Mouse (Mus musculus): ENCODE data around the gene Atpaf1.

Gene Atpaf1

DNA sequence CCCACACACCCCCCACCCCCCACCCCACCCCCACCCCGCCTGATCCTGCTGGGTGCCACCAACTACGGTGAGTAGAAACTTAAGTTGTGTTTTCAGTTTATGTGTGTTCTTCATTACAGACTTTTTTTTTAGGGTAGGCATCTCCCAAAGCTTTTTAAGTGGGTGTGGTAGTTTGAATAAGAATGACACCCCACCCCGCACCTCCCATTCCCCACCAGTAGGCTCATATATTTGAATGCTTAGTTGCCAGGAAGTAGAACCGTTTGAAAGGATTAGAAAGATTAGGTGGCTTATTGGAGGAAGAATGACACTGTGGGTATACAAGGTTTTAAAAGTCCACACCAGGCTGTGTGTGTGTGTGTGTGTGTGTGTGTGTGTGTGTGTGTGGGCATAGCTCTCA lies 27.7 kb downstream of the Atpaf1 start:
- no peak for DNase-seq

DNA sequence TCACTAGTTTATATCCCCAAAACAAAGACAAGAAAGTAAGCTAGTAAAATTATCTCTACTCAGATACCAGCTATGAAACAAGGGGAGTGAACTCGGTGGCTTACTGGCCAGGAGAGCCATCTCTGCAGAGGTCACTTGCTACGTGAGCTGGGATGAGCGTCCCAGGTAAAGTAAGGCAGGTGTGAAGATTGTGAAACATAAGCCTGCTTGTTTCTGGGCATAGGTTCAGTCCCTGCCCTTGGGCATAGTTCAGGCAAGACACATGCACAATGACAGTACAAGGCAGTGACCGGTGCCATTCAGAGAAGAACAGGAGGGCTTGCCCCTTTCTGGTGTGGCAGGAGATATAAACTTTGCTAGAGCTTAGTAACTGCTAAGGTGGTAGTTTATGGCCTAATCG lies 31.0 kb downstream of the Atpaf1 start:
- no peak for DNase-seq

DNA sequence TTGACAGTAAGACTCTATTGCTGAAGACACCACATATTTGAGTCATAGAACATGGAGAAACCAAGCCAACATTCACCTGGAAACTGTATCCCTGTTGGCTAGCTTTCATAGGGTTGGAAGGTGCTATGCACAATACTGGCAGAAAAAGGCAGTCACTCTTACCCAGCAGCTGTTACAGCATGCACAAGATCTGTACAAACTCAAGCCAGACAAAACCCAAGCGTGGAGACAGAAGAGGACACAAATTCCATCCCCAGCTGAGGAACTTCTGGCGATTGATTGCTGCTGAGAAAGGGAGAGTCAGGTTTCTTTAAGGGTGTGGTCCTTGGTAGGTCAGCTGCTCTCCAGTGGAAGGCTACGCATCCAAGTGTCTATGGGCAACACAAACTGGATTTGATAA lies 35.6 kb downstream of the Atpaf1 start:
- DNase-seq = no peak

DNA sequence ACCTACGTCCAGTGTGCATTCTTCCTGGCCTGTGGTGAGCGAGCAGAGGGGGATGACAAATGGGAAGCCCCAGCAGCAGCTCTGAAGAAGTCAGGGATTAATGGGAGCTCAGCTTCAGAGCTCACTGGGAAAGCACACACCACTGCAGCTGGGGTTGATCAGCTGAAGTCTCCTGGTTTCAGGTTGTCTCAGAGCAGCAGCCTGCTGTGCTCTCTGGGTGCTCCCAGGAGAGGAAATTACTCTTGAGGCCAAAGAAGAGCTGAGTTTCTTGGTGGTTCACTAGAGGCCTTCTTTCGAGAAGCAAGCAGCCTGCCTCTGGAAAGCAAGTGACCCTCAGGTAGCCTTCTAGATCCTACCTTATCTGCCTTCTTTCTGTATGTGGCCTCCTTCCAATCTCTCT lies 36.3 kb downstream of the Atpaf1 start:
- no peak for DNase-seq

DNA sequence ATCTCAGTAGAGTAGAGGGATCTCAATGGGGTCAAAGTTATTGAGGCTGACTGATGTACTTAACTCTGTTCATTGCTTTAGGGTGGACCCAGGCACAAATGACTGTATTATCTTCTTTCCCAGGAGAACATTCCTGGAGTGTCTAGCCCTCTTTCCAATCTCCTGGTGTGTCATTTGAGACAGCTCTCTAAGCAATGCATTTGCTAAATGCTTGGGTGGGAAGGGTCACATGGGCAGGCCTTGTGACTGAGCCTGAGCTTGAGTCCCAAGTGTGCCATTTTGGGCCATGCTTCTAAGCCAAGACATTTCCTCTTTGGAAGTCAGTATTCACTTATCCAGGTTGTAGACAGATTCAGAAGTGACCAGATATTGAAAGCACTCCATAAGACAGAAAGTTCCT lies 36.8 kb downstream of the Atpaf1 start:
- DNase-seq = no peak

DNA sequence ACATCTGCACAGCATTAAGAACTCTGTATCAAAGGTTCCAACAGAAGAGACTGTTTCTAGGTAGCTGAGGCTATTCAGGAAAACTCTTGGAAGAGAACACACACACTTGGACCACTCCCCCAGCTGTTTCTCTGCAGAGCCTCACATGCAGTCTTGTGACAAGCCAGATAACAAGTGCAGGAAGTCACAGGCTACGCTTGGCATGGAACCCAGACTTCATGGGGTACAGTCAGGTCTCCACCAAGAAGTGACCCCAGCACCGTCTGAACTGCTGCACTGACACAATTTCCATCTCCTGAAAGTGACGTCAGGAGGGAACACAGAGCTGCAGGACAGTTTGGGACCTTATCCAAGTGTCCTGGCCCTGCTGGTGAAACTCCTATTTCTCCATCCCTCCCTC lies 37.3 kb downstream of the Atpaf1 start:
- DNase-seq = peak; percentile 76

DNA sequence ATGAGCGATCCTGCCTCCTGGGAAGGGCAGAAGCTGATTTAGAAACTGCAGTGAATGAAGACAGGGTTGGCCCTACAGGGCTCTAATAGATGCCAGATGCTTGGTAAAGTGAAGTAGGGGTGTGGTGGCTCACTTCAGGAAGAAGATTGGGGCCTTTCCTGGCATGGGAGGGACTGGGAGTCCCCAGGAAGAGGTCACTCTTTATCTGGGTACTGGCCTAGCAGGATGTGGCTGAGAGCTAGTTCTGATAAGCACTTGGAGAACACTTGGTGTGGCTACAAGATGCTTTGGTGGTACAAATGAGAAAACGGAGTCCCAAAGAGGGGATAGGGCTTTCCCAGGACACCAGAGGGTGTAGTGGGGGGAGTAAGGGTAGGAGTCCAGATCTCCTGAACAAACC lies 39.6 kb downstream of the Atpaf1 start:
- DNase-seq = peak; percentile 61

DNA sequence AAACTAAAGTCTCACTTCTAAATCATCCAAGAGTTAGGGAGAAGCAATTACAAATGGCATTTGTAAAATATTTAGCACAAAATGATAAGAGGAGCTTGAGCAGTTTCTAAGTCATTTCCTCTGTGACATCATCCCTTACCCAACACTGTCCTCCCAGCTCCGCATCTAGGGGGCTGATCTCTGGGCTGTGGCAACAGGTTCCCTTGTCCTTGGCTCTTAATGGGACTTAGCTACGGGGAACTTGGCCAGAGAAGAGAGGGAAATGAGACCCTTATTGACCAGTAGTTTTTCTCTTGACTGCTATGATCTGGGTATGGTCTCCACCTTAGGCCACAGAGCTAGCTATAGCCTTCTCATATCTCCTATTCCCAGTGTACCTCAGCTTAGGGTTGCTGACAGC lies 40.7 kb downstream of the Atpaf1 start:
- no peak for DNase-seq

DNA sequence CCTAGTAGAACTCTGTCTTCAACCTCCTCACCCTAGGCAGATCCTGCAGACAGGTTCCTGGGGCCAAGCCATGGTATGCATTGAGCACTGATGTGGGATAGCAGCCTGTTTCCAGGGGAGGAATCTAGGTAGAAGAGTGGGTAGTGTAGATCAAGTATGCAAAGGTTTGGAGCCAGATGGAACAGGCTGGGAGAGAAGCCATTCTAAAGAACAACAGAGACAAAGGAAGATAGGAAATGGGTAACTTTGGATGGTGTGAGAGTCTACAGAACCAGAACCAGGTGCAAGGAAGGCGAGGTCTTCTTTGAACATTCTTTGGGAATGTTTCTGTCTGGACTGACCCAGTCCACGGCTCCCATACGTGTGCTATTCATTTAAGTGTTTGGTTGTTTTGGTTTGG lies 42.5 kb downstream of the Atpaf1 start:
- no peak for DNase-seq

DNA sequence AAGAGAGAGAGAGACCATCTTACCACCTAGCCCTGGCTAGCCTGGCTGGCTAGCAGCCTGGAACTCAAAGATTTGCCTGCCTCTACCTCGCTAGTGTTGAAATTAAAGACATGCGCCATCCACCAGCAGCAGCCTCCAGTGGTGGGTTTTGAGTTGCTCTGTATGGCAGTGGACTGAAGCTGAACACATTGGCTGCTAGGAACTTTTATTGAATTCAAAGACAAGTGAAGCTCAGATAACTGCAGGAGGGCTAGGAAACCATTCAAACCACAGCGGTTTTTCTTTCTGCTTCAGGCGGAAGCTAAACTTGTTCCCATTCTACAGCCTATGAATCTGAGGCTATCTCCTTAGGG lies 42.9 kb downstream of the Atpaf1 start:
- no peak for DNase-seq

DNA sequence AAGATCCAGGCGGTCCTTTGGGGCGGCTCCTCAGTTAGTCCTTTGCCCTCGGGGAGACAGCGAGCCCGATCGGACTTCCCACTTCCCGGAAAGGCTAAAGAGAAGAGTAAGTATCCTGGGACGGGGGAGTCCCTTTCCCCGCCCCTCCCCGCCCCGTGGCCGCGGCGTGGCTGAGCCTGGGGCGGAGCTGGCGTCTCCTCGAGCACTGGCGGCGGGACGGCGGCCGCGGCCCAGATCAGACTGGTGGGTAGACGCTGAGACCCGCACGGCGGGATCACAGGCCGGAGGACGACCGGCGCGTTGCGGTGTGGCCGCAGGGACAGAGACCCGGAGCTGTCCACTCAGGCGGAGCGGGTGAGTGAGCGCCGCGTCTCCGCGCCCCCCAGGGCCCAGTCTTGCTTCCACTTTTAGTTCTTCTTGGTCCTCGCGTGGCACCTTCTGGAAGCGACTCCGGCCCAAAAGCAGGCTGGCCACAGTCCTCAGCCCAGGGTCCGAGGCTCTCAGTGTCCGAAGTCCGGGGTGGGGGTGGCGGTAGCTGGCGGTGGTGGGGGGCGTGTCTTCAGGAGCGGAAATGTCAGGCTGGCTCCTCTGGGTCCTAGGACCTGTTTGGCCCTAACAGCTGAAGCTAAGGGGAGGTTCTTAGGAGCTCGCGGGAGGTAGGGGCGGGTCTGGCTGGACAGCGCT lies 43.4 kb downstream of the Atpaf1 start, which contains the start of gene Mob3c:
Mob3c (plus strand) TSS at position 205 of the 684 bp plus-strand sequence.
- DNase-seq = peak; percentile 92

DNA sequence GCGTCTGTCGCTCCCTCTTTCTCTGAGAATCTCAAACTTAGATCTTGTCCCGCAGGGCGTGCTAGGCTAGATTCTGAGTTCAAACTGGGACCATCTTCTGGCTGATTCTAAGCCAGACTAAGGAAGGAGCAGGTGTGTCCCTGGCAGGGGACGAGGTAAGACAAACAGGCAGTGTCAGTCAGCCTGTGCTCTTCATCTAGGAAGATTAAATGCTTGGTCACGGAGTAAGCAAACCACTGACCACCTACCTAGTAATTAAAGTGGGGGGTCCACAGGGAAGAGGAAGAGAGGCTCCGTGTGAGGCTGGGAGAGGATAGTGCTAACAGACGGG lies 43.9 kb downstream of the Atpaf1 start:
- DNase-seq = no peak

DNA sequence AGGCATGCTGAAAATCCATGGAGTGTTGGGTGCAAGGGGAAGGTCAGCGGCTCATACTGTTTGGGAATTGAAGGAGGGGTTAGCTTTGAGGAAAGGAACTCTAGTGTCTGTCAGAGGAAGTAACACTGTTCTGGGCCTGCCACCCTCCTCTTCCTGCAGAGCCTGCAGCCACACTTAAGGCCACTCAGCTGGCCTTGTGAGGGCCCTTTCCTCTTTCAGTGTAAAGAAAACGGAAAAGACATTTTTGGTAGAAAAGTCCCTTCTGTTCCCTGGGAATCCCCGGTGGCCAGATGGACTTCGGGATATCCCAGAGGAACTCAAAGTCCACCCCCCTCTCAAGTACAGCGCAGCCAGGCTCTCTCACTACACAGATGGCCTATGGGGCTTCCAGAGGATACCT lies 45.9 kb downstream of the Atpaf1 start:
- no peak for DNase-seq

DNA sequence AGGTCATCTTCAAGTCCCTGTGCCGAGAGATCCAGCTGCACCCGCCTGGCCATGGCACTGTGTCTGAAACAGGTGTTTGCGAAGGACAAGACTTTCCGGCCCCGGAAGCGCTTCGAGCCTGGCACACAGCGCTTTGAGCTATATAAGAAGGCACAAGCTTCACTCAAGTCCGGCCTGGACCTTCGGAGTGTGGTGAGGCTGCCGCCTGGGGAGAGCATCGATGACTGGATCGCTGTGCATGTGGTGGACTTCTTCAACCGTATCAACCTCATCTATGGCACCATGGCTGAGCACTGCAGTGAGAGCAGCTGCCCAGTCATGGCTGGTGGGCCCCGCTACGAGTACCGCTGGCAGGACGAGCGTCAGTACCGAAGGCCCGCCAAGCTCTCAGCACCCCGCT lies 46.6 kb downstream of the Atpaf1 start:
- DNase-seq = no peak

DNA sequence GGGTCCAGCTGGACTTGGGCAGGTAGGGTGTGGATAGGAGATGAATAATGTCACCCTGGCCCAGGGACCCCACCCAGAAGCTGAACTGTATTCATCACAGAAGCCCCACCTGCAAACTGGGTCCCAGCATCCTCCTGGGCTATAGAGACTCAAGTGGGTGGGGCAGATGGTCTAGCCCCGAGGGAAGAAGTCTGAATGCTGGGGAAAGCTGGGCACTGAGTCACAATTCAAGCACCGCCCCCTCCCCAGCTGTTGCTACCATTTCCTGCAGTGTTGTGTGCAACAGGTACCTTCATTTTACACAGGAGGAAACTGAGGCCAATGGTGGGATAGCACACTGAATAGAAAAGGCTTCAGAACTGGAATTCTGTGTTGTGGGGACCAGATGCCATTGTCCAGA lies 47.4 kb downstream of the Atpaf1 start:
- no peak for DNase-seq

DNA sequence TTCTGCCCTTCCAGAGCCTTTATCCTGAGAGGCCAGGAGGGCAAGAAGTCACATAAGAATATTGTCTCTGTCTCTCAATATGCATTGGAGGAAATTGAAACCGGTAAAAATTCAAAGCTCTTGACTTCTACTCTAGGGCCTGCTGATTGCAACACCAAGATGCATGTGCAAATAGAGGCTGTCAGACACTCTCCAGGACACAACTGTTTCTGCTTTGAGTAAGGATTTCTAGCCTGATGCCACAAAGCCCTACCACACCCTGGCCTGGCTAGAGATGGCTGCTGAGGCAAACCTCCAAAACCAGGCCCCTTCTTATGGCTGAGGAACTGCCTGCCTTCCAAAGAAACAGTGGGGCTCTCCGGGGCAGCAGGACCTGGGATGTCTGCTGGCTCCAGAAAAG lies 51.0 kb downstream of the Atpaf1 start:
- peak; percentile 63 for DNase-seq

DNA sequence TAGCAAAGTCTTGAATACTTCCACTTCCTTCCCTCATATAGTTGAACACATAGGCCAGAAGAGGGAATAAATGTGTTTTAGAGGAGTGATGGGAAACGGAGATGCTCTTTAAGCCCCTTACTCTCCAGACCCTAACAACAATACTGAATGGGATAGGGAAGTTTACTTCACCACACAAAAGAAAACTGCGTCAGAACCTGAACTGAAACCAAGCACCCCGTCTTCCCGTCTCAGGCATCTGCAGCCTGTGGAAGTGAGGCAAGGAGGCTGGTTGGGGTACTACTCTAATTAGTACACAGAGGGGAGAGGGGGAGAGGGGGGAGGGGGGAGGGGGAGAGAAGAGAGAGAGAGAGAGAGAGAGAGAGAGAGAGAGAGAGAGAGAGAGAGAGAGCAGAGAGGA lies 53.6 kb downstream of the Atpaf1 start:
- DNase-seq = no peak

DNA sequence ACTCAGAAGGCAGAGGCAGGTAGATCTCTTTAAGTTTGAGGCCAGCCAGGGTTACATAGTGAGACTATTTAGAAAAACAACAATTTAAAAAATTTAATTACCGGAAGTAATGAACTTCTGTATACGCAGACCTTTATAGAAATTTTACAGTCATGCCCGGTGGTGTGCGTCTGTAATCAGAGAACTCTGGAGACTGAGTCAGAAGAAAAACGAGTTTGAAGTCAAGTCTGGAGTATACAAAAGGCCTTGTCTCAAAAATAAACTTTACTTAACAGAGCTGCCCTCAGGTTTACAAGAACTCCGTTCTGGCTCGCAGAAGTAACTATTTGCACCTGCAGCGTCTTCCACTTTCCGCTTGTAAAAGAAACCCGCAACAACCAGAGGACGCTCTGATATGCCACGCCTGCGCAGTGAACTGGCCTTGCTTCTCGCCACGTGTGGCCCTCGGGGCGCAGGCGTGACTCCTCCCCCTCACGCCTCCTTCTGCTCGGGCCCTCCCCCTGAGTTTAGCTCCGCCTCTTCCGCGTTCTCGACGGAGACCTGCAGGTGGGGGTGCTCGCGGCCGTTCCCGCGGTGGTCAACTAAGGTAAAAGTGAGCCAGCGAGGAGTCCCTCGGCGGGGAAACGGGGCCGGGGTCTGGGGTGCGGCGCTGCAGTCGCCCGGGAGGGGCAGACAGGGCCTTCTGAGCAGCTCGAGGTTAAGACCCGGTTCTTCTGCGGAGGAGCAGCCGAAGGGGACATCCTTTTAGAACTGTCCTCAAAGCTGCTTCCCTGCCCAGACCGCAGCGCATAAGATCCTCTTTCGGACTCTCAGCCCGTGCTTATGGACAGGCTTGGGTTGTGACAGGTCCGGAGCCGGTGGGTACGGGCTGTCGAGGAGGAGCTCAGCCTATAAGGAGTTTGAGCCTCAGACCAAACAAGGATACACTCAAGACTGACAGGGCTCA lies 54.4 kb downstream of the Atpaf1 start, which contains the start of gene Mknk1:
Mknk1 (plus strand) TSS at position 503 of the 946 bp plus-strand sequence.
- DNase-seq = peak; percentile 96

DNA sequence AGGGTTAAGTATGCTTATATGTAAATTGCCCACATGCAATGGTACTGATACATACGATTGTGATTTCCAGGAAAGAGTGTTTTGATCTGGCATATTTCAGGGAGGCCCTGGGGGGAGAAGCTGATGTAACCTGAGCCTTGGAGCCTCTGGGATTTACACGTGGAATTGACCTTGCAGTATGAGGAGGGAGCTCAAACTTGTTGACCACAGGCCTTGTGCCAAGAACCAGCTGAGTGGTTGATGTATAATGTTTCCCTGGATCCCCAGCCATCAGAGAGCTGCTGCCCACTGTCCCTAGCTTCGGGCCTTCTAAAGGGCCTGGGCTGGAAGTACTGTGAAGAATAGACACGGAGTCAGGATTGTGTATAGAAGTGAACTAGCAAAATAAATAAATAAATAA lies 55.3 kb downstream of the Atpaf1 start:
- peak; percentile 43 for DNase-seq

DNA sequence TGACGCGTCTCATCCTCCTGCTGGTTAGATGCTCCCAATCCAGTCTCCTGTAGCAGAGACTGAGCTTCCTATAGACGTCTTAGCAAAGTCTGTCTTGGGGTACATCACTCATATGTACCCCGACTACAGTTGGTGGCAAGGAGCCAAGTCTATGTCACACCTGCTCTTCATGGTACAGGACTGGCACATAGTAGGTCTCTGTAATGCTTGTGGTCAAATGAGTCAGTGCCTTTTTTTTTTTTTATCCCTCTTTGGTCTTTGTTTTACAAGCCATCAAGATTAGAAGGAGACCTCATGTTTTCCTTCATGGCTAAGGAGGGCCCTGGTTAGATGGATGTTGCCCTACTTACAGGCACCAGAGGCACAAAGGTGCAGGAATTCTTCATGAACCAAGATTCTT lies 56.2 kb downstream of the Atpaf1 start:
- DNase-seq = no peak

DNA sequence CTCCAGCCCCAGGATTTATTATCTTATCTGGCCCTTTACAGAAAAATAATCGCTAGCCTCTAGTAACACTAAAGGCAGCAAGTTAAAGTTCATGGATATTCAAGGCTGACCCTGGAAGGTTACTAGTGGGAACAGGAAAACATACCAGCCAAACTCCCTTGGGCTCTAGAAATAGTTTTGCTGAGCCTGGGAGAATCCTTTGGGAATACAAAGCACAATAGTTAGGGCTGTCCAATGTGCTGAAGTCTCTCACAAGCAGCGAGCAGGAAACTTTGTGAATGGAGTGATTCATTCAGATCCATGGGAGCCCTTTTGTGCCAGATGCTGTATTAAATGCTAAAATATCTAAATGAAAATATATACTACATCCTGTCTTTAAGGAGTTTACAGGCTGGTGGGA lies 62.0 kb downstream of the Atpaf1 start:
- DNase-seq = no peak

DNA sequence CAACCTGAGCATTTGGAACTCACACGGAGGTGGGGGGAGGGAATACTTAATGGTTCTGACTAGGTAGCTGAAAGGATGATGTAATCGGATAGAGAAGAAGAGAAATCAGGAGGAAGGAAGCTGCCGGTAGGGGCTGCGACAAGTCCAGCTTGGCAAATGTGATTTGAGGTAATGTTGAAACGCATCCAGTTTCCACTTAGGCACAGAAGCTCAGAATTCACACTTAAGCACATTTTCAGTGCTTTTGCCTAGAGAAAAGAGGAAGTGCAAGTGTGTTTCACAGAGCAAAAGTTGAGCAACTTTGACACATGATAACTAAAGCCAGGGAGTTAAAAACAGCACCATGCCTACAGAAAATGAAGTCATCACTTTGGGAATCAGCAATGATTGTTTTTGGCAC lies 62.8 kb downstream of the Atpaf1 start:
- DNase-seq = peak; percentile 61

DNA sequence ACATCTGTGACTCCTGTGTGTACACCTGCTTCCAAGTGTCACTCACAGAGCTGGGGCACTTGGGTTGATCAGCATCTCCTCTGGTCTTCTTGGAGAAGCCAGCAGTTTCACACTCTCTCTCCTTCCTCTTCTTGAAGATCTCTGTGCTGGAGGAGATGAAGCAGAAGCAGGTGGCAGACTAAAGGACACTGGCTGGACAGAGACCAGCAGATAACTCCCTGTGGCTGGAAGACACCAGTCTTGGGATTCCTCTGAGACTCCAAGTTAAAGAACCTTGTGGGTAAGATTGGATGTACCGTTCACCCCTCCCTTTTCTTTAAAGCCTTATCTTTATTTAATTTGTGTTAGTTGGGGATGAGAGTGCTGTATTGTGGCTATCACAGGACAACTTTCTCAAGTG lies 63.5 kb downstream of the Atpaf1 start:
- DNase-seq = no peak

DNA sequence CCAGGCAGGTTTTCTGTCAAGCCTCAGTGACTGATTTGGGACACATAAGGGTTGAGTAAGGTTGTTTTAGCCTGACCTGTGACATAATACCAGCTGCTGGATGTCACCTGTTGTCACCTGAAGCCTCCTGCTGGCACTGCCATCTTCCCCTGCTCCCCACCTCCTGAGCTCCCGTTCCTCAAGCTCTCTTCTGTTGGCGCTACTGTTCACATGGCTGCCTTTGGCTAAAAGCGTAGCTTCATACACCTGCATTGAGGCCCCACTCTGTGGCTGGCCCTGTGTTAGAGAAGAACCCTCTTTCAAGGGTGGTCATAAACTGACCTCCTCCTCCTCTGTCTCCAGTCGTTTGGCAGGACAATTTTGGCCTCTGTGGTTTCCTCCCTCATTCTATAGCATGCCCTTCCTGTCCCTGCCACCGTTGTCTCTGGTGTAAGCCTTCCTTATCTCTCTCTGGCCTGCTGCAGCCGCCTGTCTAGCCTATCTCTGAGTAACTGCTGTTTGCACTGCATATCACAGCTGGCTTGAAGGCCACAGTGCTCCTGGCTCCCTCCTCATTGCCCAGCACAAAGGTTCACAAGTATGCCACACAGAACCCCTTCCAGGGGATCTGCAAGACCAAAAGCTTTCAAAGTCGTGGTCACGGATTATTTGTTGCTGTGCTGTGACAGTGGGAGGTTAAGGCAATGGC lies 64.5 kb downstream of the Atpaf1 start:
- no peak for DNase-seq

Measured in lung, postnatal 36 days (tissue).